Mouse (Mus musculus) E14TG2a.4 (cell line): ENCODE results near the gene Phldb2.
A peak's percentile ranks its signal among the peaks of the same experiment; 100 is the strongest.

Experiments
- CTCF ChIP-seq: conservative IDR thresholded peaks from 2 replicates; pipeline ENCODE4 v1.5.1; 2014; ENCODE audit warnings: low read length
- NANOG ChIP-seq: IDR thresholded peaks from 2 replicates; pipeline ENCODE4 v1.6.1; 2014; ENCODE audit warnings: borderline replicate concordance, low read length, mixed read lengths
- POU5F1 ChIP-seq: IDR thresholded peaks from 2 replicates; pipeline ENCODE4 v1.6.1; 2014; ENCODE audit warnings: low read length, borderline replicate concordance

DNA sequence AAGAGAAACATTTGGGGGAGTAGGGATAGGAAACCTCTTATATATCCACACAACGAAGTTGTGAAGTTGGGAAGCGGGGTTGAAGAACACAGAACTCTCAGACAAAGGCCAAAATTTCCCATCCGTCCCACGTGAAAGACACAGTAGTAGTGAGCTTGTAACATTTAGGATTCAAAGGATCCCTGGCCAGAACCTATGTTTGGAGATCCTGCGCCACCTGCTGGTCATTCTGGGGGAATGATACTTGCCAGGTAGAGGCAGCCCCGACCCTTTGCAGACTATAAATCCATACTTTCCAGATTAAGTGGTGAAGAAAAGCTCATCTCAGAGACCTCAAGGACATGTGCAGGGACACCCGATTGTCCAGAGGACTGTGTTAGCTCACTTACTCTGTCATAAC is 14.1 kb upstream of the Phldb2 start:
- TF ChIP-seq CTCF, result peak; percentile 74
- TF ChIP-seq NANOG, result no peak
- no peak for TF ChIP-seq POU5F1
